Mouse (Mus musculus) ES-E14 (cell line): ENCODE measurements at regions not wholly inside any gene's neighbourhood (a gene's known extent, or its start where the extent isn't known, plus 50 kb on each side); places are given as distances from the start of the nearest gene placed in this dataset.

Source experiments
- DNase-seq: peaks from one replicate; pipeline ENCODE4 v3.0.0-alpha.2; 2013; ENCODE audit warnings: low read depth, low spot score
- H3K27ac ChIP-seq: 2 replicates; pipeline ENCODE4 v1.5.1; 2012; ENCODE audit warnings: low read depth, mild to moderate bottlenecking, low read length, moderate library complexity, mixed read lengths; ENCODE audit not compliant: poor library complexity, insufficient read depth, severe bottlenecking
- H3K36me3 ChIP-seq: 2 replicates; pipeline ENCODE4 v1.6.1; 2012; ENCODE audit warnings: mild to moderate bottlenecking, low read length, moderate library complexity, mixed read lengths; ENCODE audit not compliant: control insufficient read depth, poor library complexity, insufficient read depth, severe bottlenecking
- H3K4me1 ChIP-seq, 2 experiments: fragments of 150-350 bp in 1 of 2; sonication (generic) in 1 of 2; 2 replicates each; pipeline ENCODE4 v1.6.1; 2012; ENCODE audit warnings: low read length in 2 of 2, mild to moderate bottlenecking in 1 of 2, mixed read lengths in 1 of 2; ENCODE audit not compliant: control insufficient read depth in 2 of 2, insufficient read depth in 2 of 2, poor library complexity in 1 of 2
- H3K4me3 ChIP-seq, 2 experiments: fragments of 150-350 bp in 1 of 2; sonication (generic) in 1 of 2; 2 replicates each; pipeline ENCODE4 v1.5.1; 2012; ENCODE audit warnings: low read length in 2 of 2, low read depth in 1 of 2, mild to moderate bottlenecking in 1 of 2, mixed read lengths in 1 of 2; ENCODE audit not compliant: insufficient read depth in 1 of 2, poor library complexity in 1 of 2, severe bottlenecking in 1 of 2
- H3K9ac ChIP-seq: 2 replicates; pipeline ENCODE4 v1.6.1; 2012; ENCODE audit warnings: low read depth, mild to moderate bottlenecking, low read length, mixed read lengths; ENCODE audit not compliant: poor library complexity, insufficient read depth, severe bottlenecking
- H3K9me3 ChIP-seq: fragments of 150-350 bp; sonication (generic); 2 replicates; pipeline ENCODE4 v1.6.1; 2012; ENCODE audit warnings: low read depth, mild to moderate bottlenecking, low read length; ENCODE audit not compliant: control insufficient read depth, insufficient read depth
- CHD2 ChIP-seq: IDR thresholded peaks from 2 replicates; pipeline ENCODE4 v1.6.1; 2014; ENCODE audit warnings: mild to moderate bottlenecking, low read depth, low read length, inconsistent platforms
- HCFC1 ChIP-seq: IDR thresholded peaks from 2 replicates; pipeline ENCODE4 v1.6.1; 2012; ENCODE audit warnings: low read length, inconsistent platforms, borderline replicate concordance; ENCODE audit not compliant: insufficient read depth
- MAFK ChIP-seq: IDR thresholded peaks from 2 replicates; pipeline ENCODE4 v1.6.1; 2014; ENCODE audit warnings: mild to moderate bottlenecking, low read depth, low read length, inconsistent platforms; ENCODE audit not compliant: insufficient read depth
- ZC3H11A ChIP-seq: IDR thresholded peaks from 2 replicates; pipeline ENCODE4 v1.6.1; 2012; ENCODE audit warnings: low read depth, mild to moderate bottlenecking, inconsistent platforms, low read length, borderline replicate concordance
- ZNF384 ChIP-seq: IDR thresholded peaks from 2 replicates; pipeline ENCODE4 v1.6.1; 2012; ENCODE audit warnings: low read depth, low read length, inconsistent platforms
- in situ Hi-C, 2 experiments: fragments of 600-800 bp; cut with MboI; formaldehyde crosslinking; loops; one replicate each; pipeline ENCODE4 v1.15.1; 2025; ENCODE audit warnings: low sequenced_read_pairs in 2 of 2, inconsistent platforms in 1 of 2; ENCODE audit not compliant: unreplicated experiment in 2 of 2

DNA sequence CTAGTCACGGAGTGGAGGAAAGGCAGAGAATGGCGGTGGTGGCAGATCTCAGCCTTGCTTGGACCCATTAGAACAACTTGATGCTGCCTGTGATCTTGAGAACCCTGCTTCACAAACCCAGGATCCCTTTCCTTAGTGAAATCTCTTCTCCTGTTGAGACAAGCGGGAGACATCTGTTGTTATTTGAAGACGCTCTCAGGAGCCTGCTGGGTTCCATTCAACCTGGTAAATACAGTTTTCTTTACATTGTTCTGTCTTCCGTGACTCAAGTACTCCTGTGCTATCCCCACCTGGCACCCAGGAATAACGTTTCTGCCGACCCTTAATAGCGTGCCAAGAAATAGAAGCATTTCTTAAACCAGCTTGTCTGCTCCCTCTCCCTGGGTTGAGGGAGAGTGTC lies 213.8 kb downstream of the Enc1 start:
- Histone ChIP-seq H3K4me1 (peaks cover 2 to 14% of the 10 kb centered on the region in 2 experiments; a peak in 2 of 4 replicates), H3K4me3 (no peak overlapping the region), H3K27ac (no peak overlapping the region), H3K36me3 (no peaks in the 10 kb centered on the region), H3K9me3 (no peaks in the 10 kb centered on the region), H3K9ac (no peak overlapping the region)
- TF ChIP-seq CHD2: no peak
- no peak for TF ChIP-seq HCFC1
- no peak for TF ChIP-seq ZNF384
- TF ChIP-seq MAFK: no peak
- no peak for TF ChIP-seq ZC3H11A
- DNase-seq: no peak
- in situ Hi-C loops: no loop called here

DNA sequence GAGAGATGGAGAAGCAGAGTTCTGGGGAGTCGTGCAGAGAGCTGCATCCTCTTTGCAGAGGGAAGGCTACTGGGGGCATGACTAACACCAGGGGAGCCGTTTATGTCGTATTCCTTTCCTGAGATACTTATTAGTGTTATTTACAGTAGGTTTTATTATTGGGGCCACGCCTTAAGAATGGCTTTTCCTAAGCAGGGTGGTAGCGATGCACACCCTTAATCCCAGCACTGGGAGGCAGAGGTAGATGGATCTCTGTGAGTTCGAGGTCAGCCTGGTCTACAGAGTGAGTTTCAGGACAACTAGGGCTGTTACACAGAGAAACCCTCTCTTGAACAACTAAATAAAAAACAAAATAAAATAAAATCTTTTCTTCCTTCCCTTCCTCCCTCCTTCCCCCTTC lies 212.6 kb downstream of the Enc1 start:
- Histone ChIP-seq H3K4me1 (peaks cover 2 to 14% of the 10 kb centered on the region in 2 experiments; a peak in 2 of 4 replicates), H3K27ac (no peak overlapping the region), H3K9me3 (no peaks in the 10 kb centered on the region), H3K36me3 (no peaks in the 10 kb centered on the region), H3K9ac (no peak overlapping the region), H3K4me3 (no peak overlapping the region)
- in situ Hi-C loops: no loop called here
- no peak for DNase-seq
- TF ChIP-seq ZC3H11A: no peak

DNA sequence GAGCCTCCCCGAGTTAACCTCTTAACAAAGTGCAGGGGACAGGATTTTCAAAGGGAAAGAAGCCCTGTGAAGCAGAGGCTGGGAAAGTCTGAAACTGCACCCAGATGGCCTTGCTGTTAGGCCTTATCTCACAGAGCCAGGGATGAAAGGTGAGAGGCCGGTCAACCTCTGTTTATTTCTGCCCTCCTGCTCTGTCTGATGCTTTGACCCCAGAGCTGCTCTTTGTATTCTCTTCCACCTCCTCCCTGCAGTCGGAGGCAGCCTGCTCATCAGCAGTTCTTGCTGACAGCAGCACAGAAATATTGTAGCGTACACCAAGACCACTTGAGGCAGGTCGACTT lies 212.2 kb downstream of the Enc1 start:
- no peak for TF ChIP-seq ZNF384
- TF ChIP-seq HCFC1: no peak
- no peak for TF ChIP-seq ZC3H11A
- TF ChIP-seq CHD2: no peak
- no peak for TF ChIP-seq MAFK
- H3K4me3 ChIP-seq: no peak overlapping the region

DNA sequence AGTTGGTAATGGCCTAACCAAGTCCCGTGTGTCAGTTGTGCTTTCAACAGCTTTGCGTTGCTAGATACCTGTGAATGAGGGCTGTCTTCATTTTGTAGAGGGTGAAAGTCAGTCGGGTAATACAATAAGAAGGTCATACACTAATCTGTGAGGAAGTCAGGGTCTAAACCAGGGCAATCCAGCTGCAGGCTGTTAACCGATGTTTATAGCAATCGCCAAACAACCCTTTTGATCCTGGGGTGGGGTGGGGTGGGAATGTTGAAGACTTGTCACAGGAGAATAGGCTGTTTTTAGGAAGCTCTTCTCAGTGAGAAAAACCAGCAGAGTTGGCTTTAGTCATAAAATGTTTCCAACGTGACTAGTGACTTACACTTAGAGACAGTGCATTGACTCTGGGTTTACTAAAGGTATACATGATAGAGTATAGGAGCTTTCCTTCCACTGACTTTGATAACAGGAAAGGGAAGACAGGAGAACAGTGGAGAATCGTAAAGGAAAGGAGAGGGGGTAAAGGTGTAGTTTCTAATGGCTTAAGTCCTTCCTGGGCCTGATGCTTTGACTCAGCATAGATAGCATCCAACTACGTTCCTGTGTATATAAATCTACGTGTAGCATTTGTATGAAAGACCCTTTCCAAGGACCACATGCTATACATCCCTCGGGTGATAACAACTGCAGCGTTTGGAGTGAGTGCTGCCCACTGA lies 211.6 kb downstream of the Enc1 start:
- H3K4me1 ChIP-seq: peaks cover 2 to 14% of the 10 kb centered on the region in 2 experiments; a peak in 2 of 4 replicates
- no peaks in the 10 kb centered on the region for H3K9me3 ChIP-seq
- no peaks in the 10 kb centered on the region for H3K36me3 ChIP-seq
- H3K9ac ChIP-seq: no peak overlapping the region
- no peak for TF ChIP-seq CHD2
- no peak for TF ChIP-seq ZNF384
- no peak for TF ChIP-seq MAFK
- TF ChIP-seq HCFC1: no peak
- TF ChIP-seq ZC3H11A: no peak
- H3K27ac ChIP-seq: no peak overlapping the region
- DNase-seq: no peak
- no peak overlapping the region for H3K4me3 ChIP-seq
- in situ Hi-C loops: no loop called here

More for the DNA sequence above, 212.2 kb downstream of the Enc1 start:
- H3K9ac ChIP-seq: no peak overlapping the region
- in situ Hi-C loops: no loop called here
- no peaks in the 10 kb centered on the region for H3K36me3 ChIP-seq
- DNase-seq: no peak
- peaks cover 2 to 14% of the 10 kb centered on the region in 2 experiments; a peak in 2 of 4 replicates for H3K4me1 ChIP-seq
- H3K27ac ChIP-seq: no peak overlapping the region
- no peaks in the 10 kb centered on the region for H3K9me3 ChIP-seq

DNA sequence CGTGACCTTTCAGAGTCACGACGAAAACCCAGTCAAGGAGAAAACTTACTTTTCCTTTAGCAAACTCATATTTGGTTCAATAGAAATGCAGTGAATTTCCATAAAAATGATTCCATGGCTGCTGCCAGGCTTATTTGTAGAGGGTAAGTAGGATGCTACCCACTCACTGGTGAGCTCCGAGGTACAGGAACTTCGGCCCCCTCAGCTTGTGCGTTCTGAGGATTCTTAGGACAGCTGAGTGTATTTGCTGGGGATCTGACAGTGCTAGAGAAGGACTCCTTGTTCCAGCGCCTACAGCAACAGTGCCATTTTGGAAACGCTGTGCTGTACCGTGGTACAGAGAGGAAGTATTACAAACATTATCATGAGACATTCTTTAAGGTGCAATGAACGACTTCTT lies 210.4 kb downstream of the Enc1 start:
- Histone ChIP-seq H3K27ac (no peak overlapping the region), H3K9me3 (no peaks in the 10 kb centered on the region)

More for the DNA sequence above, 210.4 kb downstream of the Enc1 start:
- Histone ChIP-seq H3K9ac (no peak overlapping the region), H3K36me3 (no peaks in the 10 kb centered on the region), H3K4me3 (no peak overlapping the region), H3K4me1 (peaks cover 2 to 17% of the 10 kb centered on the region in 2 experiments; a peak in 3 of 4 replicates)
- in situ Hi-C loops: no loop called here
- no peak for TF ChIP-seq MAFK
- no peak for TF ChIP-seq CHD2
- TF ChIP-seq ZNF384: no peak
- TF ChIP-seq HCFC1: no peak
- no peak for TF ChIP-seq ZC3H11A
- DNase-seq: no peak
